In genomic region chr10:17589136-17589535, GRCm38 (mm10) we compare ENCODE assay signal across 22 mouse cellular contexts.
DNase-seq lines count a peak whose midpoint lies in the region; ATAC-seq and TF ChIP-seq lines count a peak whose summit lies in the region.
"Had no signal": no experiment of that assay in that cellular context is flagged by ENCODE, and none has a peak within 500 bp of the region (broad histone marks: within the 10 kb centered on the region; RNA-seq: fewer than 3 reads in every experiment).

No protein-coding gene starts in this region.

- no peaks in the 10 kb centered on the region for H3K27me3 ChIP-seq in liver, embryonic 14.5 days (ENCODE audit: control insufficient read depth, insufficient read depth, low read length)
- no peaks in the 10 kb centered on the region for H3K27me3 ChIP-seq in liver, embryonic 11.5 days (replicated peaks; ENCODE audit: control insufficient read depth, insufficient read depth, low read length)
- H3K27me3 ChIP-seq in MEL (ENCODE audit: control insufficient read depth in 1 of 2, insufficient read depth in 2 of 2, low read length in 2 of 2), result no peaks in the 10 kb centered on the region
- H3K27me3 ChIP-seq: forebrain, embryonic 15.5 days; neural tube, embryonic 12.5 days had no signal

- WGBS in liver, embryonic 14.5 days (ENCODE audit: insufficient replicate concordance), result 57% methylated on average over 4 of the region's 4 CpGs
- WGBS in liver, embryonic 11.5 days, result 63% methylated on average over 4 of the region's 4 CpGs

- peak overlapping the region; percentile 82 for H3K27ac ChIP-seq in liver, embryonic 14.5 days
- H3K27ac ChIP-seq in liver, embryonic 11.5 days (ENCODE audit: low read depth, low read length), result no peak overlapping the region
- H3K27ac ChIP-seq in MEL (ENCODE audit: control insufficient read depth, low read depth, low read length), result peak overlapping the region; percentile 80
- H3K27ac ChIP-seq in cortical plate, adult 2 months (ENCODE audit: insufficient read depth, low read length), result peak overlapping the region; percentile 45; the same call in 1 of the 2 replicates
- H3K27ac ChIP-seq: forebrain, embryonic 15.5 days; hindbrain, embryonic 14.5 days; limb, embryonic 10.5 days; neural tube, embryonic 12.5 days; stomach, postnatal 0 days had no signal

- H3K9ac ChIP-seq in liver, embryonic 14.5 days (replicated peaks), result no peak overlapping the region
- no peak overlapping the region for H3K9ac ChIP-seq in liver, embryonic 11.5 days (ENCODE audit: low read depth, low read length)
- no peak overlapping the region for H3K9ac ChIP-seq in MEL (ENCODE audit: control insufficient read depth, low read depth, low read length, poor library complexity, severe bottlenecking)
- H3K9ac ChIP-seq: forebrain, embryonic 15.5 days; hindbrain, embryonic 14.5 days; neural tube, embryonic 12.5 days had no signal

- peaks cover 32 to 48% of the 10 kb centered on the region in 2 experiments for H3K4me1 ChIP-seq in liver, embryonic 14.5 days (replicated peaks; ENCODE audit: control insufficient read depth in 2 of 2, insufficient read depth in 2 of 2, low read length in 1 of 2)
- H3K4me1 ChIP-seq in liver, embryonic 11.5 days (replicated peaks; ENCODE audit: control insufficient read depth, insufficient read depth, low read length), result peaks cover 6% of the 10 kb centered on the region; the same call in 1 of the 2 replicates
- H3K4me1 ChIP-seq in MEL (ENCODE audit: control insufficient read depth in 1 of 2, insufficient read depth in 2 of 2, low read length in 2 of 2), result peaks cover 9 to 28% of the 10 kb centered on the region in 2 experiments
- peaks cover 4% of the 10 kb centered on the region; the same call in 1 of the 2 replicates for H3K4me1 ChIP-seq in cortical plate, adult 2 months (ENCODE audit: control insufficient read depth, insufficient read depth, low read length)
- H3K4me1 ChIP-seq: forebrain, embryonic 15.5 days; limb, embryonic 10.5 days; neural tube, embryonic 12.5 days had no signal

- TF ChIP-seq CTCF in liver, embryonic 14.5 days (IDR thresholded peaks at IDR 0.05; ENCODE audit: low read depth), result no peak
- TF ChIP-seq CTCF in MEL (IDR thresholded peaks at IDR 0.05 in 2 of 3, conservative IDR thresholded peaks at IDR 0.05 in 1 of 3; ENCODE audit: control insufficient read depth in 1 of 3, insufficient read depth in 1 of 3, low read depth in 2 of 3, low read length in 3 of 3, poor library complexity in 1 of 3, severe bottlenecking in 1 of 3), result no peak
- TF ChIP-seq CTCF in cortical plate, adult 2 months (IDR thresholded peaks at IDR 0.05; ENCODE audit: extremely low read depth, insufficient read depth, low read length), result no peak

- no peaks in the 10 kb centered on the region for H3K9me3 ChIP-seq in liver, embryonic 14.5 days (ENCODE audit: control insufficient read depth, low read length)
- no peaks in the 10 kb centered on the region for H3K9me3 ChIP-seq in liver, embryonic 11.5 days (ENCODE audit: control insufficient read depth, low read length)
- H3K9me3 ChIP-seq in MEL (replicated peaks; ENCODE audit: insufficient read depth, low read length), result no peaks in the 10 kb centered on the region
- H3K9me3 ChIP-seq: forebrain, embryonic 15.5 days; G1E; limb, embryonic 10.5 days; neural tube, embryonic 12.5 days had no signal

- DNase-seq in liver, embryonic 14.5 days (ENCODE audit: low read depth in 3 of 3, low spot score in 3 of 3), result no peak
- no peak for DNase-seq in liver, embryonic 11.5 days (ENCODE audit: low spot score)
- peak; percentile 47 for DNase-seq in MEL (ENCODE audit: low read depth, low spot score)
- DNase-seq in testis, postnatal 10 days (ENCODE audit: low spot score), result no peak
- no peak for DNase-seq in cerebellum, adult 8-10 months
- DNase-seq: adrenal gland, postnatal 36 days; cerebellum, adult 9-11 months; embryo, embryonic 11 days; heart, postnatal 36 days; kidney, adult 9 months; kidney, postnatal 25 days; lung, adult 18-20 months; thymus, postnatal 36 days had no signal

- no peak for TF ChIP-seq POLR2A in MEL (IDR thresholded peaks at IDR 0.05; ENCODE audit: control insufficient read depth in 1 of 2, insufficient read depth in 1 of 2, low read depth in 1 of 2, low read length in 2 of 2, poor library complexity in 1 of 2)
- no peak for TF ChIP-seq POLR2A in cortical plate, adult 2 months (IDR thresholded peaks at IDR 0.05; ENCODE audit: extremely low read depth, insufficient read depth, low read length)

- no peak for ATAC-seq in liver, embryonic 14.5 days (ENCODE audit: insufficient read depth)
- no peak for ATAC-seq in liver, embryonic 11.5 days (replicated peaks; ENCODE audit: low FRiP score)
- ATAC-seq in neutrophil, adult 5-6 weeks (ENCODE audit: extremely low read depth, insufficient number of reproducible peaks, low FRiP score, poor library complexity, severe bottlenecking), result peak; percentile 77
- ATAC-seq: CD4-positive, CD25-positive, alpha-beta regulatory T cell, adult 4 months; forebrain, embryonic 15.5 days had no signal

- H3K79me2 ChIP-seq in MEL (ENCODE audit: control insufficient read depth, insufficient read depth, low read length, poor library complexity), result no peaks in the 10 kb centered on the region

- TF ChIP-seq RAD21 in MEL (IDR thresholded peaks at IDR 0.05; ENCODE audit: low read depth, low read length), result no peak

- no peak for TF ChIP-seq EP300 in liver, embryonic 14.5 days (IDR thresholded peaks at IDR 0.05; ENCODE audit: low read depth)
- TF ChIP-seq EP300 in MEL (IDR thresholded peaks at IDR 0.05; ENCODE audit: low read depth in 1 of 2, low read length in 2 of 2), result no peak

- H3K4me3 ChIP-seq in liver, embryonic 14.5 days (ENCODE audit: insufficient read depth in 1 of 2, low read depth in 2 of 2, low read length in 2 of 2), result no peak overlapping the region
- no peak overlapping the region for H3K4me3 ChIP-seq in liver, embryonic 11.5 days (ENCODE audit: low read depth, low read length)
- no peak overlapping the region for H3K4me3 ChIP-seq in MEL (ENCODE audit: control insufficient read depth in 1 of 2, insufficient read depth in 1 of 2, low read depth in 2 of 2, low read length in 2 of 2)
- no peak overlapping the region for H3K4me3 ChIP-seq in cortical plate, adult 2 months (ENCODE audit: insufficient read depth, low read length)
- H3K4me3 ChIP-seq: forebrain, embryonic 15.5 days; limb, embryonic 10.5 days; neural tube, embryonic 12.5 days had no signal

- no peak overlapping the region for H3K4me2 ChIP-seq in liver, embryonic 14.5 days (ENCODE audit: low read depth)
- no peak overlapping the region for H3K4me2 ChIP-seq in liver, embryonic 11.5 days
- H3K4me2 ChIP-seq: forebrain, embryonic 15.5 days; hindbrain, embryonic 14.5 days; neural tube, embryonic 12.5 days had no signal

- H3K36me3 ChIP-seq in liver, embryonic 14.5 days (replicated peaks; ENCODE audit: control insufficient read depth, insufficient read depth, low read depth), result no peaks in the 10 kb centered on the region
- H3K36me3 ChIP-seq in liver, embryonic 11.5 days (ENCODE audit: control insufficient read depth, insufficient read depth, low read length), result no peaks in the 10 kb centered on the region
- H3K36me3 ChIP-seq in MEL (ENCODE audit: control insufficient read depth in 1 of 2, insufficient read depth in 2 of 2, low read length in 2 of 2), result peaks cover 0 to 40% of the 10 kb centered on the region in 2 experiments; a peak in 2 of 4 replicates
- H3K36me3 ChIP-seq: forebrain, embryonic 15.5 days; G1E; limb, embryonic 10.5 days; neural tube, embryonic 12.5 days had no signal

TF ChIP-seq in MEL, 35 proteins besides CTCF, POLR2A, EP300 and RAD21:
- TF ChIP-seq NELFE (IDR thresholded peaks at IDR 0.05; ENCODE audit: low read depth, low read length) (no peak), RCOR1 (IDR thresholded peaks at IDR 0.05; ENCODE audit: low read depth, low read length) (no peak), ZKSCAN1 (IDR thresholded peaks at IDR 0.05; ENCODE audit: low read depth, low read length) (no peak)
